Mouse (Mus musculus): ENCODE results near the gene Cactin.

The Cactin gene

GRCm38 (mm10) chr10:81320550-81321347 lies at the start of gene Cactin:
TSS of gene Cactin (plus strand) at chr10:81321103.
- peak; percentile 99 for DNase-seq (ENCODE audit: low spot score)

- DNase-seq (ENCODE audit: low spot score): no peak
Measured at GRCm38 (mm10) chr10:81272356-81272755, 48.5 kb upstream of the Cactin start.

- no peak for DNase-seq (ENCODE audit: low spot score)
Measured at GRCm38 (mm10) chr10:81273842-81274241, 47.1 kb upstream of the Cactin start.

DNA sequence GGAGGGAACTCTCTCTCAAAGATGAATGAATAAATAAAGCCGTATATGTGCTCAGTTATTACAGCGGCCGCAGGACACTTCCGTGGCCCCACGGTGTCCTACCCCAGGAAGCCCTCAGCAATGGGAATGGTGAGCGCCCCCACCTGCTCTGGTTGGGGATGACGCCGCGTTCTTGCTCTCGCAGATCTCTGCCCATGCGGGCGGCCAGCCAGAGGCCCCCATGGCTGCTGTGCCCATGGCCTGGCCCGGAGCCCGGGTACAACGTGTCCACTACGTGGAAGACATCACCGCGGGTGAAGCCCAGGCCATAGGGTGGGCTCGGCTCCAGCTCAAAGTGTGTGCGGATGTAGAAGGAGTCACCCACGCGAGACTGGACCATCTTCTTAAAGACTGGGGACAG lies 43.2 kb upstream of the Cactin start:
- no peak for DNase-seq (ENCODE audit: low spot score)

- no peak for DNase-seq (ENCODE audit: low spot score)
Measured at GRCm38 (mm10) chr10:81279496-81279895, 41.4 kb upstream of the Cactin start.

DNA sequence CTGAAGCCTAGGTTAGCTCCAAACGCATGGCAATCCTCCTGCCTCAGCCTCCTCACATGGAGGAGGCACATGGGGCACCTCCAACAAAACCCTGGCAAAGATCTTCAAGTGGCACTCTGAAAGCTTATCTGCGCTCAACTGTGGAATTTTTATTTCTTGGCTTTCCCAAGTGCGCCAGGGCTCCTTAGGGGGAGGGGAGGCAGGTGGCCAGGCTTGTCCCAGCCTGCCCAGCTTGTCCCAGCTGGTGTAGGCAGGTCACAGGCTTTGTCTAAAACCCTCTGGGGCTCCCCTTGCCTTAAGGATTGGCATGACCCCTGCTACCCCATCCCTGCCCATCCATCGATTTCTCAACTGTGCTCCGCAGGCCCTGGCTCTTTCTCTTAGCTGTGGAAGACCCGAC lies 36.7 kb upstream of the Cactin start:
- no peak for DNase-seq (ENCODE audit: low spot score)

GRCm38 (mm10) chr10:81284719-81285118 lies 36.2 kb upstream of the Cactin start:
- DNase-seq (ENCODE audit: low spot score): no peak

DNA sequence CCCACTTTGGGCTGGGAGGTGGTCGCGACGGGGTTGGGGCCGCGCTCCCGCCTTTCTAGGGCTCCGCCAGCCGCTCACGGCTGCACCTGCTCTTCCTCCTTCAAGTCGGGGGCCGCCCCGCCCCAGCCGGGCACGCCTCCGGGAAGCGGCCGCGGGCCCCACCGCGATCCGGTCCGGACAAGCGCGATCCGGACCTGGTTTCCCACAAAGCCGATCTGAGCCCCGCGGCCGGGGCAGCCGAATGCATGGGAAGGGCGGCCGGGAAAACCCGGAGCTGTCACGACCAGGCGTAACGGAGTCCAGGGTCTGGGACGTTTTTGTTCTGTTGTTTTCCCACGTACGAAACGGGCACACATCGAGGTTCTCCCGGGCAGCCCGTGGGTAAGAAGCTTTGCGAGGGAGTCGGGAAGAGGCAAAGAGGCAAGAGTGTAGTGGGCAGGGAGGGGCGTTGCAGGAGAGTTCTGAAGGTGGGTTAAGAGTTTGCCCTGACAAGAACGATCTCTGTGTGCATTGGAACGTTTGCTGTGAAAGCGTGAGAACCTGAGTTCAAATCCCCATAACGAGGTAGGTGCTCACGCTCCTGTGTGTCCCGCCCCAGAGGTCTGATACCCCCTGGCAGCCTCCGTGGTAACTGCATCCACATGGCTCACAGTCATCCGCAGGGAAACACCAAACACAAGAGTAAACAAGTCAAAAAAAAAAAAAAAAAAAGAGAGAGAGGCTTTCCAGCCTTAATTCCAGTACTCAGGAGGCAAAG lies 35.0 kb upstream of the Cactin start:
- DNase-seq (ENCODE audit: low spot score): peak; percentile 92

GRCm38 (mm10) chr10:81286586-81286985 lies 34.3 kb upstream of the Cactin start:
- no peak for DNase-seq (ENCODE audit: low spot score)

DNA sequence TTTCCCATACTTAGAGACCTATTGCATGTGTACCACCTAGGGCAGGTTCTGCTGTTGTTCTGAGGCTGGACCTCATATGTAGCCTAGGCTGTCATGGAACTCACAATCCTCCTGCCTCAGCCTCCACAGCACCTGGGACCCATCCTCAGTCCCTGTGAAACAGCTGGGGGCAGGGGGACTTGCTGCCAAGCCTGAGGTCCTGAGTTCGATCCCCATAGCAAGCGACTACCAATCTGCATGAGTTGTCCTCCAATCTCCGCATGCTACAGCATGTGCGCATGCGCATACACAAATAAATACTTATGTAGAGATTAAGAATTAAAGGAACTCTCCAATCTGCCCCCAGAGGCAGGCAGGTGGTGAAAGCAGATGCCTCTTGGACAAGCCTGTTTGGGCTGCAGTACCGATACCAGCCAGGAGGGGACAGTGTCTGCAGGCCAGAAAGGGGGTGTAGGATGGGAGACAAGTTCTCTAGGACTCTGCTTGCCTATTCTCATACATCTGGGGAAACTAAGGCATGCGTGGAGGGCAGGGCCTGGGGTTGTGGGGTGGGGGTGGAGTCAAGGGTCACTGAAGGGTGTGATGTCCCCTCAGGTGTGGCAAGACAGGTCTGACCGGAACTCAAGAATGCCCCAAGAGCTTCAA lies 33.3 kb upstream of the Cactin start:
- DNase-seq (ENCODE audit: low spot score): peak; percentile 53

- DNase-seq (ENCODE audit: low spot score): no peak
Measured at GRCm38 (mm10) chr10:81288601-81289000, 32.3 kb upstream of the Cactin start.

GRCm38 (mm10) chr10:81289278-81289677 lies 31.6 kb upstream of the Cactin start:
- DNase-seq (ENCODE audit: low spot score): peak; percentile 61

GRCm38 (mm10) chr10:81289811-81290210 lies 31.1 kb upstream of the Cactin start:
- DNase-seq (ENCODE audit: low spot score): no peak

DNA sequence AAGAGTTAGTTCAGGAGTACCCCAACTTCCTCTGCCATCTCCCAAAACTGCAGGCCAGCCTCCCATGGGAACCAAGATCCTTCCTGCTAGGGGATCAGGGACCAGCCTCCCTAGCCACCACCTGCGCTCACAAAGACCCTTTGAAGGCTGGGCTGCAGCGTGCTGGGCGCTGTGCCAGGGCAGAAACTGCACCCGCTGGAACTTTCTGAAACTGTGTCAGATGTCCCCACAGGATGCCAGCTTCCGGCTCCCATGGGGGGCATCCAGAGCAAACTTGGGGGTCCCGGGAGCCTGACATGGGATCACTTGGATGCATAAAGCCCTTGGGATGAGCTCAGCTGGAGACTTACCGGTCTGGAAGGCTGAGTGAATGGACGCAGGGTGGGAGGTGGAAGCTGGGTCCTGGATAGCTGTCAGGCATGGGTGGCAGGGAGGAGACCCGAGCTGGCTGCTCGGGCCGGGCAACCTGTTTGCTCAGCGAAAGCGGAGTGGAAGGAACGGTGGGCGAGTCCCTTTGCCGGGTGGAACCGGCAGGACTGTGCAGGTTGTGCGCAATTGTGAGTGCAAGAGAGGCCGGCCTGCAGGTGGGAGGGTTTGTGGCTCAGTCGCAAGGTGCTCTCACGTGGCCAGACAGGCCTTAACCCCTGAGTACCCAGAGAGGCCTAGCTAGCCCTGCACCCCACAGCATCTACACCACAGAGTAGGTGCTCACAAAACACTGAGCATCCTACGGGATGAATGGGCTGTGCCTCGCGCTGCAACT lies 30.0 kb upstream of the Cactin start:
- DNase-seq (ENCODE audit: low spot score): no peak

DNA sequence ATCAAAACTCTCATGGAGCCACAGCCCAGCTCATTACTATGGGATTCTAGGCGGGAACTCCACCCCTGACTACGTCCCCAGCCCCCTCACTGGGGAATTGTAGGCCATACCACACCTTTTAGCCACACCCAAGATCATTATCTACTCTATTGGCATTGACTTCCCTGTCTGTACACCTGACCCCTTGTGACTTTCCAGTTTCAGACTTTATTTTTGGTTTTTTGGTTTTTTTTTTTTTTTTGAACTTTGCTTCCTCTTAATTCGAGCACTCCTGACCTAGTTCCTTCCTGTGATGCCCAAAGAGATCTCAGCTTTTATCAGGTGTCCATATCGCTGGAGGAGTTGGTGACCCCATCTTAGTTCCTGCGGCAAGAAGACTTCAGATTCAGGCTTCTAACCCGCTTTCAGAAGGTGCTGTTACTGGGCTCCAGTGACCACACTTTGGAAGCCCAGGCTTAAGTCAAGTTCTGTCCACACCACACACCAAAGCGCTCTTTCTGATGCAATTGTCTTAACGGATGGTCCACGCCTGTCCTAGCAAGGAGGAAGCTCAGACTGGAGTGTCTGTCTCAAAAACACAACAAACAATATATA lies 29.3 kb upstream of the Cactin start, which contains the start of gene Tjp3:
Gene Tjp3, minus strand, starts transcription at position 71 of the 594 bp plus-strand sequence.
- DNase-seq (ENCODE audit: low spot score): no peak

DNA sequence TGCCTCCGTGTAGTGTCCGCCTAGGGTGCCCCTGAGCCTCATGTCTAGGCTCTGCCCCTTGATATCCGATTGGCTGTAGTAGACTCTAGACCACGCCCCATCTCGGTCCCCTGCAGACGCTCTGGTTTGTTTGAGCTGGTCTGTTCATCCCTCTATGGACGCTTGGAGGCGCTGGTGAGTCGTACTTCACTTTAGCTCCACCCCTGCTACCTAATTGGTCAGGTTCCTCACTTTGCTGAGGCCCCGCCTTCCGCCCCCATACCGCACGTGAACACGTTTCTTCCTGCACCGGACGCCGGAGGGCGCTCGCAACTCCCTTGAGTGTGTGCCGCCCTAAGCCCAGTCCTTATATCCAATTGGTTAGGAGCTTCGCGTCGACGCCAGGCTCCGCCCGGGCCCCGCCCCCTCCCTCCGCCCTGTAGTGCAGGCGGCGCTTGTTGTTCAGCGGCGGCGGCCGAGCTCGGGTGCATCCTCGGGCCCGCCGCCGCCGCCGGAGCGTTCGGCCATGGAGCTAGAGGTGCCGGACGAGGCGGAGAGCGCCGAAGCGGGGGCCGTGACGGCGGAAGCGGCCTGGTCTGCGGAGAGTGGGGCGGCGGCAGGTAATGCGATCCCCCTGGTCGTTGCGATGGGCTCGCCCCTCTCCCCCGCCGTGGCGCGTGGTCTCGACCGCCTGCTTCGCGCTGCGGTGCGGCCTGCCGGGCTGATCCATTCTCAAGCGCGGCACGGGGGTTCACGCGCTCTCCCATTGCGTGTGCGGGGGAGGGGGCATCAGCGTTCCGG lies 28.2 kb upstream of the Cactin start, which contains the start of gene Pip5k1c:
Gene Pip5k1c, plus strand, starts transcription at position 410 of the 780 bp plus-strand sequence.
- peak; percentile 99 for DNase-seq (ENCODE audit: low spot score)

GRCm38 (mm10) chr10:81293334-81294030 lies 27.4 kb upstream of the Cactin start:
- no peak for DNase-seq (ENCODE audit: low spot score)

DNA sequence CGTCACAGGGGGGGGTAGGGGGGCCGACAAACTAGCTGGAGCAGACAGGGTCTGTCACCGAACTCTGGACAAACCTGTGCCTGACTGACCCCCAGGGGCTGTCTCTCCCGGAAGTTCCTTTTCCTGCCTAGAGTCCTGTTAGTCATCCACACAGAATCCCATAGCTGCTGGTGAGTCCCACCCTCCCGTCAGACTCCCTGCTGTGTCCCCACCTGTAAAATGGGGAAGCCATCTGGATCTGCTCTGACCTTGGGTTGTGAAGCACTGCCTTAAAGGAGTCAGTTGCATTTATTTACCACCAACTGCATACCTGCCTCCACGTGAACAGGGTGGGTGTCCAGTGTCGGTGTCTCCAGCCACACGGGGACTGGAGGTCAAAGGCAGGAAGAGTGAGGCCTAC lies 26.5 kb upstream of the Cactin start:
- DNase-seq (ENCODE audit: low spot score): no peak

DNA sequence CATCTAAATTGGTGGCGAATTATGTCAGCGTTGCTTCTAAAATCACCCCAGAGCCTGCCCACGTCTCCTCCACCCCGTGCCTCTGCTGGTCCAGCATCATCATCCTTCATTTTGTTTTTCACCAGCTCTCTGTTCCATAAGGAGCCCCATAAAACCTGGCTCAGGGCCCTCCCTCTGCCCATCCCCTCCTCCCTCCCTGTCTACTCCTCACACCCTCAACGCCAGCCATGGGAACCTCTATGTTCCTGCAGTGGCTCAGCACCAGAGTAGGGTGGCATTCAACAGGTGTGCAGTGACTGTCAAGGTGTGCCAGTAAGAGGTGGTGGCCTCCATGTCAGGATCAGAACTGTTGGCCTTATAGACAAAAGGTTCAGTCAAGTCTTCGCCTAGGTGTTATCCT lies 25.7 kb upstream of the Cactin start:
- DNase-seq (ENCODE audit: low spot score): no peak

GRCm38 (mm10) chr10:81297246-81297645 lies 23.7 kb upstream of the Cactin start:
- DNase-seq (ENCODE audit: low spot score): no peak
